Mouse (Mus musculus): ENCODE measurements at regions not wholly inside any gene's neighbourhood (a gene's known extent, or its start where the extent isn't known, plus 50 kb on each side); places are given as distances from the start of the nearest gene placed in this dataset.

- DNase-seq (ENCODE audit: extremely low read depth, low read depth): no peak
Observed at GRCm38 (mm10) chr7:136640771-136641170, 253.6 kb upstream of the Mgmt start.

GRCm38 (mm10) chr7:136649796-136650195 lies 244.6 kb upstream of the Mgmt start:
- no peak for DNase-seq (ENCODE audit: extremely low read depth, low read depth)

- DNase-seq (ENCODE audit: extremely low read depth, low read depth): no peak
Observed at GRCm38 (mm10) chr7:136659930-136660329, 234.5 kb upstream of the Mgmt start.

- no peak for DNase-seq (ENCODE audit: extremely low read depth, low read depth)
Observed at GRCm38 (mm10) chr7:136660401-136660800, 234.0 kb upstream of the Mgmt start.

GRCm38 (mm10) chr7:136664424-136665082 lies 229.9 kb upstream of the Mgmt start:
- no peak for DNase-seq (ENCODE audit: extremely low read depth, low read depth)

- no peak for DNase-seq (ENCODE audit: extremely low read depth, low read depth)
Observed at GRCm38 (mm10) chr7:136665901-136666300, 228.5 kb upstream of the Mgmt start.

GRCm38 (mm10) chr7:136666707-136667106 lies 227.7 kb upstream of the Mgmt start:
- DNase-seq (ENCODE audit: extremely low read depth, low read depth): no peak

GRCm38 (mm10) chr7:136670675-136671074 lies 223.7 kb upstream of the Mgmt start:
- no peak for DNase-seq (ENCODE audit: extremely low read depth, low read depth)

GRCm38 (mm10) chr7:136674159-136674558 lies 220.3 kb upstream of the Mgmt start:
- no peak for DNase-seq (ENCODE audit: extremely low read depth, low read depth)

- DNase-seq (ENCODE audit: extremely low read depth, low read depth): no peak
Observed at GRCm38 (mm10) chr7:136675041-136675440, 219.4 kb upstream of the Mgmt start.

- no peak for DNase-seq (ENCODE audit: extremely low read depth, low read depth)
Observed at GRCm38 (mm10) chr7:136676104-136676503, 218.3 kb upstream of the Mgmt start.

GRCm38 (mm10) chr7:136676987-136677545 lies 217.3 kb upstream of the Mgmt start:
- DNase-seq (ENCODE audit: extremely low read depth, low read depth): no peak

- no peak for DNase-seq (ENCODE audit: extremely low read depth, low read depth)
Observed at GRCm38 (mm10) chr7:136689579-136689978, 204.8 kb upstream of the Mgmt start.

- no peak for DNase-seq (ENCODE audit: extremely low read depth, low read depth)
Observed at GRCm38 (mm10) chr7:136706246-136706645, 188.2 kb upstream of the Mgmt start.

GRCm38 (mm10) chr7:136707200-136708003 lies 187.0 kb upstream of the Mgmt start:
- no peak for DNase-seq (ENCODE audit: extremely low read depth, low read depth)

- DNase-seq (ENCODE audit: extremely low read depth, low read depth): no peak
Observed at GRCm38 (mm10) chr7:136708004-136708435, 186.4 kb upstream of the Mgmt start.

- no peak for DNase-seq (ENCODE audit: extremely low read depth, low read depth)
Observed at GRCm38 (mm10) chr7:136710653-136711052, 183.8 kb upstream of the Mgmt start.

- DNase-seq (ENCODE audit: extremely low read depth, low read depth): no peak
Observed at GRCm38 (mm10) chr7:136712962-136713640, 181.3 kb upstream of the Mgmt start.

- DNase-seq (ENCODE audit: extremely low read depth, low read depth): no peak
Observed at GRCm38 (mm10) chr7:136727628-136728402, 166.6 kb upstream of the Mgmt start.

- no peak for DNase-seq (ENCODE audit: extremely low read depth, low read depth)
Observed at GRCm38 (mm10) chr7:136742171-136742570, 152.2 kb upstream of the Mgmt start.

GRCm38 (mm10) chr7:136745412-136745811 lies 149.0 kb upstream of the Mgmt start:
- DNase-seq (ENCODE audit: extremely low read depth, low read depth): no peak
